Mouse (Mus musculus) heart, postnatal 0 days (tissue): ENCODE measurements around the gene Mr1.

Experiments
- CTCF ChIP-seq: IDR thresholded peaks from 2 replicates; pipeline ENCODE4 v1.5.1; 2016; ENCODE audit warnings: antibody characterized with exemption, control low read depth, low read depth
- EP300 ChIP-seq: IDR thresholded peaks from 2 replicates; pipeline ENCODE4 v1.6.1; 2016; ENCODE audit warnings: antibody characterized with exemption, low read depth

DNA sequence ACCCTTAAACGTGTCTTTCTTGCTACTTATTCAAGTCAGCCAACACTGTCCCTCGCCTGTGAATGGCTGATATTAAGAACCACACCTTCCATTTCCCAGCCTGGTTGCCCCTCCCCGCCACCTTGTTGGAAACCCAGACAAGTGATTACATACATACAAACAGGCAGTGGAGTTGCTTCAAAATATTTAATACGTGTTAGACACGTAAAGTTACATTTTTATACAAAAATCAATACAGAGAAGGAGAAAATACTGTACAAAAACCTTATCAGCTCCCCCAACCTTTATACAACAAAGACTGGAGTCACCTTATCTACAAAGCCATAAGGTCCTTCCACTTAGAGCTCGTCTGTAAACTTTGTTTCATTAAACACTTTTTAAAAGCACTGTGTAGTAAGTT, 49.3 kb downstream of the Mr1 start:
- no peak for TF ChIP-seq CTCF
- TF ChIP-seq EP300 = no peak
